Mouse (Mus musculus): ENCODE data around the gene Unc119b.
"Not testable (repeated sequence)": the region's sequence is repeated elsewhere in the genome, so short reads cannot be mapped to it uniquely, and the experiment has no call there.

Gene Unc119b

DNA sequence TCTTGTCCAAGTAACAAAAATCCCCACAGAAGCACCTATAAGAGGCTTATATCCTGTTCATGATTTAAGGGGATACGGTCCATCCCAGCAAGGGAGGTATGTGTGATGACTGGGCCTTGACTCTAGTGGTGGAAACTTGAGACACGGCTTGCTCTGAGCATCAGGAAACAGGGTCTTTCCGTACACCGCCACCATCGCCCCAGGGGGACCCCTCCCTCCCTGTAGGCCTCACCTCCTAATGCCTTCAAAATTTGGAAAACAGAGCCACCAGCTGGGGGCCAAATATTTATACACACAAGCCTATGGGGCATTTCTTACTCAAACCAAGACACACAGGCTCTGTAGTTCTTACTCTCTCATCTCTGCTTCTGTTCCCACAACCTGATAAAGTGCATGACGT, 43.0 kb downstream of the Unc119b start:
- no peak for DNase-seq (ENCODE audit: low spot score in 2 of 2)

- DNase-seq (ENCODE audit: low spot score in 2 of 2) = no peak
Observed at GRCm38 (mm10) chr5:115091015-115091414, 43.8 kb downstream of the Unc119b start.

DNA sequence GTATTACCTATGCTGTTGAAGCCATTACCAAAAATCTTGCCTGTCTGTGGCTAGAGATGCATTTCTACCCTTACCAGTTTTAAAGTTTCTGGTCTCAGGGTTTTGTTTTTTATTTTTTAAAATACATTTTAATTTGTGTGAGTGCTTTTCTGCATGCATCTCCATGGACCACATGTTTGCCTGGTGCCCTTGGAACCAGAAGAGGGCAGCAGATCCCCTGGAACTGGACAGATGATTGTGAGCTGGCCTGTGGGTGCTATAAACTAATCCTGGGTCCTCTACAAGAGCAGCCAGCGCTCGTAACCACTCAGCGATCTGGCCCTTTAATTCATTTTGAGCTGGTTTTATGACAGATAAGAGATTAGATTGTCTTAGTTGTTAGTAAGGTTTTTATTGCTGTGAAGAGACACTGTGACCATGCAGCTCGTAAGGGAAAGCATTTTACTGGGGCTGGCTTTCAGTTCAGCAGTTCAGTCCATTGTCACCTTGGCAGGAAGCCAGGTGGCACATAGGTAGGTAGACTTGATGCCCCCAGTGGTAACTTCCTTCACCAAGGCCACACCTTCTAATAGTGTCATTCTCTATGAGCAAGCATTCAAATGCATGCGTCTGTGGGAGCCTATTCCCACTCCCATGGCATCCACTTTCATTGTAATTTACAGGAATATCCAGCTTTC, 45.0 kb downstream of the Unc119b start:
- DNase-seq (ENCODE audit: low spot score in 2 of 2) = no peak

GRCm38 (mm10) chr5:115085675-115086074, 49.1 kb downstream of the Unc119b start:
- DNase-seq (ENCODE audit: low spot score in 2 of 2) = no peak

GRCm38 (mm10) chr5:115083492-115083891, 51.3 kb downstream of the Unc119b start:
- DNase-seq (ENCODE audit: low spot score in 2 of 2) = no peak

DNA sequence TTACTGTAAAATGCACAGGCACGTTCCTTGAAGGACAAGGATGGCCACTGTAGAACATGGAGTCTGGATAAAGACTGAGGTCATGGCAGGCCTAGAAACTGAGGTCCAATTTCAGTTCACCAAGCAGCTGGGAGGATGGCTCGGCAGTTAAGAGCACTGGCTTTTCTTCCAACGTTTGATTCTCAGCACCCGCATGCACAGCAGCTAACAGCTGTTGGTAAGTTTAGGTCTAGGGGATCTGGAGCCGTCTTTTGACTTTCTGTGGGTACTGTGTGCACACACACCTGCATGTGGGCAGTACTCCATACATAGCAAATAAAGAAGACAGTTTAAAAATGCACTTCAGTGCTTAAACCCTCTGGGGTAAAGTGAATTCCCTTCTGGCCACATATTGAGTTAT, 53.1 kb downstream of the Unc119b start:
- DNase-seq (ENCODE audit: low spot score in 2 of 2) = no peak

DNA sequence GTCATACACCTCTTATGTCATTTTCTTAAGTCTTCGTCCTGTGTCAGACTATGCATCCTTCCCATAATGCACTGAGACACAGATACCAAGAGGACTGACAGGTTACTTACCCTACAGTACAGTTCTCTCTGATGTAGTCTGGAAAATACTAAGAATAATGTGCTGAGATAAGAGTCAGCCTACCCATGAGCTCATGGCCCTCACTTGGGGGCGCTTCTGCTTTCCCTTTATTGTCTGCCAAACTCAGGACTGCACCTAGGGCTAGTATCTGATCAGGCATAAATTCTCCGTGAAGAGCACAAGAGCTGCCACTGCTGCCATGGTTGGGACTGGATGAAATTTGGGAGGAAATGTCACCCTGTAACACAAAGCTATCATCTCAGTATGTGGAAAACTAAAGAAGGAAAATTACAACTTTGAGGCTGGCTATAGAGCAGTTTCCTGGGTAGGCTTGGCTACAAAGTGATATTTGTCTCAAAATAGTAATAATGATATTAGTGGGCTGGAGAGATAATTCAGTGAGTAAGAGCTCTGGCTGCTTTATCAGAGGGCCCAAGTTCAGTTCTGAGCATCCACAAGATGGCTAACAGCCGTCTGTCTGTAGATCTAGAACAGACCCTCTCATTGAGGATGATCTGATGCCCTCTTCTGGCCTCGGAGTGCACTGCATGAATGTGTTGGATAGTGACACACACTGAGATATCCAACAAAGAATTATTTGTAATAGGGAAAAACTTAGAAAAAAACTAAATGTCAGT, 58.5 kb downstream of the Unc119b start:
- DNase-seq (ENCODE audit: low spot score in 2 of 2) = peak; percentile 30 to 59

DNA sequence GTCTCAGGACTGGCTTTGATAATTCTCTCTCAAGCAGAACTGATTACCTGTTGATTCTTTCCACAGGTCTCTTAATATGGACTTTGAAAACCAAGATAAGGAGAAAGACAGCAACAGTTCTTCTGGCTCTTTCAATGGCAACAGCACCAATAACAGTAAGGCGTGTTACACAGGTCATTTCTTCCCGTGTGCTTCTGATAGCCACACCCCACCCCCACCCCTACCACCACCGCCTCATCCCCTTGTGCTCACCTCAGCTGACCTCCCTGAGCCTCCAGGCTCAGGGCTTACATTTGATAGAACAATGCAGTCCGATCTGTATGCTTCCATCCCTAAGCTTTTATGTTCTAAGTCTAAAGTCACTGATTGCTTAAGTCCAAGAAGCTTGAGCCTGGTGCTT, 60.0 kb downstream of the Unc119b start:
- DNase-seq (ENCODE audit: low spot score in 2 of 2) = no peak

DNA sequence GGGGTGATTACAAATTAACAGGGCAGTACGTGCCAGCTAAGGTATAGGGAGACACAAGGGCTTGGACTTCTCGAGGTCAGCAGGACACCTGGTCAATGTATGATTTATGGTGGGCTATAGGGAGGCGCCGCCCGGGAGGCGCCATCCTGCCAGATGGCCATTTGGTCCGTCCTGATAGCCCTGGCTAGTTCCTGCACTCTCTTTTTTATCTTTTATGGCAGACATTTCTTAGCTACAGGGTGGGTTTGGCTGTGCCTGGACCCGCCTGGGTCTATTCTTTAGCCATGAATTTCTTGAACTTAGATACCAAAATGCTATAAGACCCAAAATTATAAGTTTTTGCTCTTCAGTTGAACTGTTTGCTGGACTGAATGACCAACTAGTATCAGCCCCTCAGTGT, 61.5 kb downstream of the Unc119b start:
- DNase-seq (ENCODE audit: low spot score in 2 of 2) = not testable (repeated sequence)

Measured in urinary bladder, postnatal 36 days (tissue).